Mouse (Mus musculus) kidney, embryonic 15.5 days (tissue): ENCODE measurements around the gene Rnf111. TPM values are rescaled to one million over a fixed set of nuclear protein-coding genes. Genes with fewer than 3 reads are reported as not detected.

Source experiments
- ATAC-seq: fragments of 200-750 bp; cut with Nextera tagmentation; replicated peaks from 2 replicates; pipeline ENCODE4 v1.8.0; 2017; ENCODE audit warnings: moderate TSS enrichment; ENCODE audit not compliant: low FRiP score
- H3K27ac ChIP-seq: fragments of 300-500 bp; sonication (generic); 2 replicates; pipeline ENCODE4 v1.5.1; 2015; ENCODE audit warnings: mild to moderate bottlenecking, inconsistent platforms
- H3K27me3 ChIP-seq: fragments of 300-500 bp; sonication (generic); 2 replicates; pipeline ENCODE4 v1.6.1; 2015; ENCODE audit warnings: inconsistent platforms
- H3K36me3 ChIP-seq: fragments of 300-500 bp; sonication (generic); 2 replicates; pipeline ENCODE4 v1.6.1; 2015; ENCODE audit warnings: inconsistent platforms
- H3K4me1 ChIP-seq: fragments of 300-500 bp; sonication (generic); 2 replicates; pipeline ENCODE4 v1.6.1; 2015; ENCODE audit warnings: inconsistent platforms
- H3K4me2 ChIP-seq: fragments of 300-500 bp; sonication (generic); 2 replicates; pipeline ENCODE4 v1.6.1; 2015; ENCODE audit warnings: moderate library complexity, mild to moderate bottlenecking, inconsistent platforms
- H3K4me3 ChIP-seq: fragments of 300-500 bp; sonication (generic); replicated peaks from 2 replicates; pipeline ENCODE4 v1.5.1; 2015; ENCODE audit warnings: mild to moderate bottlenecking, inconsistent platforms
- H3K9ac ChIP-seq: fragments of 300-500 bp; sonication (generic); 2 replicates; pipeline ENCODE4 v1.6.1; 2015; ENCODE audit warnings: mild to moderate bottlenecking, inconsistent platforms
- H3K9me3 ChIP-seq: fragments of 300-500 bp; sonication (generic); replicated peaks from 2 replicates; pipeline ENCODE4 v1.6.1; 2016; ENCODE audit warnings: inconsistent platforms
- WGBS: fragments of 180-500 bp; shearing (Covaris S2); methylation state at CpG from one replicate; pipeline ENCODE4 v1.1.7; 2015; ENCODE audit warnings: mixed read lengths; 5-methylcytosine and 5-hydroxymethylcytosine counted together
- polyA plus RNA-seq: library from polyadenylated mRNA; unstranded; fragments of >200 nt; fragmentation: Nextera tagmentation; extraction: Ambion mirVana; gene quantifications from 2 replicates; pipeline ENCODE4 v1.2.1, GENCODE M21; 2015

Gene Rnf111
- polyA plus RNA-seq, 1 experiment from 2014 or later: 31.7 TPM

- Histone ChIP-seq H3K4me1 (peaks cover 11% of the 10 kb centered on the region), H3K9ac (no peak overlapping the region), H3K9me3 (no peaks in the 10 kb centered on the region), H3K36me3 (peaks cover 74% of the 10 kb centered on the region), H3K4me2 (no peak overlapping the region), H3K27me3 (no peaks in the 10 kb centered on the region), H3K4me3 (no peak overlapping the region), H3K27ac (no peak overlapping the region)
- WGBS: 78% methylated on average over 3 of the region's 3 CpGs
- ATAC-seq: no peak
Measured at GRCm38 (mm10) chr9:70416412-70416811, 87.1 kb downstream of the Rnf111 start.

GRCm38 (mm10) chr9:70413038-70413437, 90.5 kb downstream of the Rnf111 start:
- no peak overlapping the region for H3K9ac ChIP-seq
- no peaks in the 10 kb centered on the region for H3K9me3 ChIP-seq
- no peak overlapping the region for H3K4me3 ChIP-seq
- peaks cover 95% of the 10 kb centered on the region for H3K36me3 ChIP-seq
- H3K27me3 ChIP-seq: no peaks in the 10 kb centered on the region
- H3K27ac ChIP-seq: no peak overlapping the region
- WGBS: 92% methylated on average over 7 of the region's 7 CpGs
- no peaks in the 10 kb centered on the region for H3K4me1 ChIP-seq
- no peak for ATAC-seq
- H3K4me2 ChIP-seq: no peak overlapping the region

- Histone ChIP-seq H3K36me3 (peaks cover 95% of the 10 kb centered on the region), H3K4me1 (no peaks in the 10 kb centered on the region)
- WGBS: 62% methylated on average over 11 of the region's 11 CpGs
Measured at GRCm38 (mm10) chr9:70410668-70411067, 92.9 kb downstream of the Rnf111 start.

DNA sequence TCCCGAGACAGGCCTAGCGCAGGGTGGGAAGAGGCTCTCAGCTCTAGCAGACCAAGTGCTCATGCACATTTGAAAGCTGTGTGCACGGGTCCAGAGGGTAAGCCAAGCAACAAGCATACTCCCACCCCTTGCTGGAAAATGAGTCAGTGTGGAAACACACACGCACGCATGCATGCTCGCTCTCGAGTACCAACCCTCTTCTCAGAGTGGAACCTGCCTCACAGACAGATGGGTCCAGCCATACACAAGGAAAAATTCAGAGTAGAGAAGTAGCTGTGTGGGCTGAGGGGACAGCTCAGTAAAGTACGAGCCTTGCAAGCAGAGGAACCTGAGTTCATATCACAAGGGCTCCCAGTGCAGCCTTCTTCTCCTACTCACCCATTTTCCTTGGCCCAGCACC, 93.8 kb downstream of the Rnf111 start:
- no peaks in the 10 kb centered on the region for H3K27me3 ChIP-seq
- no peak overlapping the region for H3K27ac ChIP-seq
- no peaks in the 10 kb centered on the region for H3K9me3 ChIP-seq
- H3K4me1 ChIP-seq: no peaks in the 10 kb centered on the region
- WGBS: 94% methylated on average over 8 of the region's 8 CpGs
- H3K4me3 ChIP-seq: no peak overlapping the region
- peaks cover 88% of the 10 kb centered on the region for H3K36me3 ChIP-seq
- H3K4me2 ChIP-seq: no peak overlapping the region
- no peak for ATAC-seq
- H3K9ac ChIP-seq: no peak overlapping the region

More at GRCm38 (mm10) chr9:70410668-70411067, 92.9 kb downstream of the Rnf111 start:
- no peaks in the 10 kb centered on the region for H3K27me3 ChIP-seq
- H3K27ac ChIP-seq: no peak overlapping the region
- ATAC-seq: no peak
- H3K9me3 ChIP-seq: no peaks in the 10 kb centered on the region
- H3K4me3 ChIP-seq: no peak overlapping the region
- H3K9ac ChIP-seq: no peak overlapping the region
- H3K4me2 ChIP-seq: no peak overlapping the region

GRCm38 (mm10) chr9:70408791-70409190, 94.7 kb downstream of the Rnf111 start:
- Histone ChIP-seq H3K9ac (no peak overlapping the region), H3K4me3 (no peak overlapping the region), H3K4me1 (no peaks in the 10 kb centered on the region), H3K36me3 (peaks cover 79% of the 10 kb centered on the region), H3K4me2 (no peak overlapping the region), H3K9me3 (no peaks in the 10 kb centered on the region), H3K27me3 (no peaks in the 10 kb centered on the region), H3K27ac (no peak overlapping the region)
- WGBS: 87% methylated on average over 3 of the region's 3 CpGs
- no peak for ATAC-seq

DNA sequence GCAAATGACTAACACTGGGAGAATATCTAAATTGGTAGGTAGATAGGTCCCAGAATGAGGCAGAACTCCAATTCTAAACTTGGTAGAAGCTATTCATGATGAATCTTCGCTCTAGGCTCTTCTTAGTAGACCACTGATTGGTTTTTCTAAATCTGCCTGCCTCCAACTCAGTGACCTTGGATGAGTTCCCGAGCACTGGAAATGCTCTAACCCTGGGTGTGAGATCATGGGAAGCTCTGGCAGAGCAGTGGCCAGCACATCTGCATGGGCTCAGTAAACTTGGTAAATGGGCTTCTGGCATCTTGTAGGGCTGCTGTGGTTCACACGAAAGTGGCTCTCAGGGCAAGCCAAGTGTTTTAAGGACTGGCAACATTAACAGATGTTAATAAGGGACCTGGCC, 96.9 kb downstream of the Rnf111 start:
- Histone ChIP-seq H3K9ac (no peak overlapping the region), H3K9me3 (no peaks in the 10 kb centered on the region), H3K27me3 (no peaks in the 10 kb centered on the region), H3K4me3 (no peak overlapping the region), H3K4me1 (no peaks in the 10 kb centered on the region), H3K27ac (no peak overlapping the region), H3K36me3 (peaks cover 57% of the 10 kb centered on the region), H3K4me2 (no peak overlapping the region)
- no peak for ATAC-seq
- WGBS: 93% methylated on average over 3 of the region's 3 CpGs

- Histone ChIP-seq H3K4me1 (no peaks in the 10 kb centered on the region), H3K27ac (no peak overlapping the region), H3K9me3 (no peaks in the 10 kb centered on the region), H3K4me3 (no peak overlapping the region), H3K36me3 (peaks cover 22% of the 10 kb centered on the region), H3K27me3 (no peaks in the 10 kb centered on the region), H3K4me2 (no peak overlapping the region), H3K9ac (no peak overlapping the region)
- ATAC-seq: no peak
- 89% methylated on average over 8 of the region's 8 CpGs for WGBS
Measured at GRCm38 (mm10) chr9:70401937-70402539, 101.5 kb downstream of the Rnf111 start.

GRCm38 (mm10) chr9:70396083-70396482, 107.4 kb downstream of the Rnf111 start:
- Histone ChIP-seq H3K27ac (no peak overlapping the region), H3K9me3 (no peaks in the 10 kb centered on the region), H3K4me3 (no peak overlapping the region), H3K4me2 (no peak overlapping the region), H3K4me1 (peaks cover 7% of the 10 kb centered on the region; the same call in 1 of the 2 replicates), H3K27me3 (no peaks in the 10 kb centered on the region), H3K9ac (no peak overlapping the region), H3K36me3 (peaks cover 24% of the 10 kb centered on the region)
- whole genome bisulfite sequencing: 78% methylated on average over 2 of the region's 2 CpGs
- ATAC-seq: no peak

DNA sequence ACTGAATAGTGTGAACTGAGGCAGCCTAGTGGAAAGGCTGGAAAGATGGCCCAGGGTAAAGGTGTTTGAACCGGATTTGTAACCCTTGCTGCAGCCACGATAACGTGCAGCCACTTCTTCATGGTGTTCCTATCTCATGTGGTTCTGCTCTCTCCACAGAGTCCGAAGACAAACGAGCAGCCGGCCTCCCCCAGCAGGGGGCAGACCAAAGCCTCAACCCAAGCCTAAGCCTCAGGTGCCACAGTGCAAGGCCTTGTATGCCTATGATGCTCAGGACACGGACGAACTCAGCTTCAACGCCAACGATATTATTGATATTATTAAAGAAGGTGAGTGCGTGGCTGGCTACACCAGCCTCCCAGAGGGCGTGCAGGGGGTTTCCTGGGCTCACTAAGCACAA, 107.9 kb downstream of the Rnf111 start:
- no peak for ATAC-seq
- Histone ChIP-seq H3K9ac (no peak overlapping the region), H3K36me3 (peaks cover 22% of the 10 kb centered on the region), H3K27me3 (no peaks in the 10 kb centered on the region), H3K9me3 (no peaks in the 10 kb centered on the region), H3K4me1 (peaks cover 7% of the 10 kb centered on the region; the same call in 1 of the 2 replicates), H3K27ac (no peak overlapping the region), H3K4me2 (no peak overlapping the region), H3K4me3 (no peak overlapping the region)
- 87% methylated on average over 12 of the region's 12 CpGs for WGBS

- WGBS: 8% methylated on average over 6 of the region's 6 CpGs
- H3K4me2 ChIP-seq: 0 out of 2 replicates have a peak overlapping the region, but pooled peaks have one; percentile 19
- ATAC-seq: peak; percentile 67; the same call in 1 of the 2 replicates
Measured at GRCm38 (mm10) chr9:70392563-70392907, 111.0 kb downstream of the Rnf111 start.

DNA sequence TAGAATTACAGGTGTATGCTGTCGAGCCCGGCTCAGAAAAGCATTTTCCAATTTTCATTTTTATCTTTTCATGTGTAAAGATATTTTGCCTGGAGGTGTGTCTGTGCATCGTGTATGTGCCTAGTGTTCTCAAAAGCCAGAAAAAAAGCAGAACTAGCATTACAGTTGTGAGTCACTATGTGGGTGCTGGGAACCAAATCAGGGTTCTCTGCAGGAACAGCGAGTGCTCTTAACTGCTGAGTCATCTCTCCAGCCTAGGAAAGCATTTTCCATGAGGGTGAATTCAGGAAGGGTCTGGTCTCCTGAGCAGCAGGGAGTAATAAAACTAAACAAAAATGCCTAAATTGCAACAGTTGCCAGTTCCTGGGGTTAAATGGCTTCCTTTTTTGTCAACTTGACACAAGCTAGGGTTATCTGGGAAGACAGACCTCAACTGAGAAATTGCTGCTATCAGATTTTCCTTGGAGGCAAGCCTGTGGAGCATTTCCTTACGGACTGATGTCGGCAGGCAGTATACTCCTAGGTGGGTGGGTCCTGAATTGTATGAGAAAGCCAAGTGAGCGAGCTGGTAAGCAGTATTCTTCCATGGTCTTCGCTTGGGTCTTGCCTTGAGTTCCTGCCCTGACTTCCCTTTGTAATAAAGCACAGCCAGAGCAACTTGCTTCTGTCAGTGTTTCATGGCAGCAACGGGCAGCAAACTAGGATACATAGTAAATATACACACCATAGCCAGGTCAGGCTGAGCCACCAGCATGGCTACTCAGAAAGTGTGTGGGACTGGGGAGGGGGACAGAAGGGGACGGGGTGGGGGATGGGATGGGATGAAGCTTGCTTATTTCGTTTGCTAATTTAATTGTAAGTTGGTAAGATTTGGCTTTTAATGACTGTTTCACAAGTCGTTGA, 111.6 kb downstream of the Rnf111 start:
- Histone ChIP-seq H3K27ac (no peak overlapping the region), H3K27me3 (no peaks in the 10 kb centered on the region), H3K9me3 (no peaks in the 10 kb centered on the region), H3K36me3 (peaks cover 29% of the 10 kb centered on the region), H3K4me2 (0 out of 2 replicates have a peak overlapping the region, but pooled peaks have one; percentile 19), H3K4me3 (no peak overlapping the region), H3K4me1 (peaks cover 7% of the 10 kb centered on the region; the same call in 1 of the 2 replicates), H3K9ac (no peak overlapping the region)
- no peak for ATAC-seq
- 68% methylated on average over 12 of the region's 12 CpGs for WGBS

More at GRCm38 (mm10) chr9:70392563-70392907, 111.0 kb downstream of the Rnf111 start:
- H3K9ac ChIP-seq: no peak overlapping the region
- H3K36me3 ChIP-seq: peaks cover 29% of the 10 kb centered on the region
- H3K27ac ChIP-seq: no peak overlapping the region
- no peaks in the 10 kb centered on the region for H3K27me3 ChIP-seq
- H3K9me3 ChIP-seq: no peaks in the 10 kb centered on the region
- peaks cover 7% of the 10 kb centered on the region; the same call in 1 of the 2 replicates for H3K4me1 ChIP-seq
- no peak overlapping the region for H3K4me3 ChIP-seq

- no peak overlapping the region for H3K4me2 ChIP-seq
- no peak for ATAC-seq
- H3K9ac ChIP-seq: no peak overlapping the region
- peaks cover 25% of the 10 kb centered on the region for H3K36me3 ChIP-seq
- H3K9me3 ChIP-seq: no peaks in the 10 kb centered on the region
- H3K4me1 ChIP-seq: peaks cover 7% of the 10 kb centered on the region; the same call in 1 of the 2 replicates
- no peak overlapping the region for H3K27ac ChIP-seq
- WGBS: 88% methylated on average over 5 of the region's 5 CpGs
- H3K27me3 ChIP-seq: no peaks in the 10 kb centered on the region
- H3K4me3 ChIP-seq: no peak overlapping the region
Measured at GRCm38 (mm10) chr9:70391042-70391441, 112.5 kb downstream of the Rnf111 start.
